ENCODE assay signal across 23 mouse cellular contexts in the genomic region with DNA sequence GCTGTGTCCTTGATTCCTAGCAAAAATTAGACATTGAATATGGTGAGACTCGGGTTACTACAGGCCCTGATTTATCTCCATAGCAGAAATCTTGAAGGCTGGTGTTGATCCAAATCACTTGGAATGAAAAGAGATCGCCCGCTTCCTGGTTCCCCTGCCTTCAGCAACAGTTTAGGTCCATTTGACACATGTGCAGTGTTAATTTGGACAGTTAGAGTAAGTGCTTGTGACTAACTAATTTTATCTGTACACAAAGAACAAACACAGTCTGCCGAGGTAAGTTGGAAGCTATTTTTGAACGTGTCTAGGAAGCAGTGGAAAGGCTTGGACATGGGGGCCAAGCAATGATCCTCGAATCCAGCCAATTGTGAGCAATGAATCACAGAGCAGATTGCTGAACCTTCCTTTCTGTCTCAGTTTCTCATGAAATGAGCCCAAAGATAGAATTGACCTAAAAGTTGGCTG.
DNase-seq lines count a peak whose midpoint lies in the region; ATAC-seq and TF ChIP-seq lines count a peak whose summit lies in the region.
"Had no signal": no experiment of that assay in that cellular context is flagged by ENCODE, and none has a peak within 500 bp of the region (broad histone marks: within the 10 kb centered on the region; RNA-seq: fewer than 3 reads in every experiment).

No protein-coding gene starts in this region.

- no peaks in the 10 kb centered on the region for H3K27me3 ChIP-seq in heart, embryonic 10.5 days (ENCODE audit: insufficient read depth, poor library complexity, severe bottlenecking)
- H3K27me3 ChIP-seq in liver, postnatal 0 days (ENCODE audit: insufficient read depth, low read length) = no peaks in the 10 kb centered on the region
- no peaks in the 10 kb centered on the region for H3K27me3 ChIP-seq in liver, embryonic 12.5 days (replicated peaks)
- H3K27me3 ChIP-seq in heart, postnatal 0 days (ENCODE audit: control insufficient read depth, insufficient read depth, low read length) = no peaks in the 10 kb centered on the region
- H3K27me3 ChIP-seq: forebrain, embryonic 15.5 days; limb, embryonic 13.5 days; midbrain, embryonic 13.5 days; neural tube, embryonic 13.5 days had no signal

- no peak overlapping the region for H3K4me3 ChIP-seq in heart, embryonic 10.5 days
- no peak overlapping the region for H3K4me3 ChIP-seq in liver, postnatal 0 days (ENCODE audit: low read depth, low read length)
- no peak overlapping the region for H3K4me3 ChIP-seq in liver, embryonic 12.5 days
- H3K4me3 ChIP-seq in heart, postnatal 0 days (ENCODE audit: low read depth, low read length) = no peak overlapping the region
- H3K4me3 ChIP-seq: forebrain, embryonic 15.5 days; hindbrain, embryonic 10.5 days; limb, embryonic 13.5 days; midbrain, embryonic 13.5 days; neural tube, embryonic 13.5 days had no signal

- DNase-seq in heart, adult 11 months = peak; percentile 90
- DNase-seq in heart, embryonic 10.5 days (ENCODE audit: low spot score) = no peak
- DNase-seq in kidney, adult 18-20 months = peak; percentile 23
- DNase-seq in kidney, postnatal 25 days = no peak
- DNase-seq in liver, postnatal 0 days = no peak
- peak; percentile 60 for DNase-seq in heart, postnatal 0 days (ENCODE audit: low spot score)
- DNase-seq: adrenal gland, postnatal 14 days; cerebellum, adult 9-11 months; gastrocnemius, postnatal 25 days; layer of hippocampus, postnatal 36 days; lung, postnatal 10 days; right cerebral cortex, adult 18-20 months; thymus, postnatal 25 days had no signal

- H3K9me3 ChIP-seq in heart, embryonic 10.5 days = no peaks in the 10 kb centered on the region
- no peaks in the 10 kb centered on the region for H3K9me3 ChIP-seq in liver, postnatal 0 days (ENCODE audit: low read length)
- H3K9me3 ChIP-seq in liver, embryonic 12.5 days (replicated peaks) = no peaks in the 10 kb centered on the region
- no peaks in the 10 kb centered on the region for H3K9me3 ChIP-seq in heart, postnatal 0 days (replicated peaks; ENCODE audit: control insufficient read depth, low read length)
- H3K9me3 ChIP-seq: forebrain, embryonic 15.5 days; hindbrain, embryonic 10.5 days; limb, embryonic 13.5 days; midbrain, embryonic 13.5 days; neural tube, embryonic 13.5 days had no signal

- peaks cover 39% of the 10 kb centered on the region for H3K4me1 ChIP-seq in heart, embryonic 10.5 days
- peaks cover 18% of the 10 kb centered on the region for H3K4me1 ChIP-seq in liver, postnatal 0 days (ENCODE audit: insufficient read depth)
- no peaks in the 10 kb centered on the region for H3K4me1 ChIP-seq in liver, embryonic 12.5 days
- H3K4me1 ChIP-seq in heart, postnatal 0 days (ENCODE audit: control insufficient read depth, insufficient read depth) = peaks cover 35% of the 10 kb centered on the region

- no peak overlapping the region for H3K4me2 ChIP-seq in liver, postnatal 0 days (ENCODE audit: low read depth, low read length)
- H3K4me2 ChIP-seq in liver, embryonic 12.5 days = no peak overlapping the region
- H3K4me2 ChIP-seq in heart, postnatal 0 days (ENCODE audit: low read depth, low read length) = no peak overlapping the region
- H3K4me2 ChIP-seq: forebrain, embryonic 15.5 days; limb, embryonic 13.5 days; midbrain, embryonic 13.5 days; neural tube, embryonic 13.5 days had no signal

- 64% methylated on average over 6 of the region's 6 CpGs for WGBS in heart, embryonic 10.5 days
- 64% methylated on average over 6 of the region's 6 CpGs for WGBS in liver, postnatal 0 days (ENCODE audit: insufficient replicate concordance)
- 67% methylated on average over 6 of the region's 6 CpGs for WGBS in liver, embryonic 12.5 days (ENCODE audit: insufficient replicate concordance)
- WGBS in heart, postnatal 0 days = 27% methylated on average over 6 of the region's 6 CpGs

- TF ChIP-seq CTCF in liver, postnatal 0 days (IDR thresholded peaks at IDR 0.05; ENCODE audit: low read depth) = no peak
- TF ChIP-seq CTCF in heart, postnatal 0 days (IDR thresholded peaks at IDR 0.05; ENCODE audit: low read depth) = no peak

- H3K36me3 ChIP-seq in heart, embryonic 10.5 days = no peaks in the 10 kb centered on the region
- no peaks in the 10 kb centered on the region for H3K36me3 ChIP-seq in liver, postnatal 0 days (replicated peaks; ENCODE audit: insufficient read depth, low read length)
- no peaks in the 10 kb centered on the region for H3K36me3 ChIP-seq in liver, embryonic 12.5 days
- no peaks in the 10 kb centered on the region for H3K36me3 ChIP-seq in heart, postnatal 0 days (replicated peaks; ENCODE audit: control insufficient read depth, insufficient read depth, low read length)
- H3K36me3 ChIP-seq: forebrain, embryonic 15.5 days; G1E; hindbrain, embryonic 10.5 days; limb, embryonic 13.5 days; midbrain, embryonic 13.5 days; neural tube, embryonic 13.5 days had no signal

- H3K27ac ChIP-seq in heart, embryonic 10.5 days = no peak overlapping the region
- 0 out of 2 replicates have a peak overlapping the region, but pooled peaks have one; percentile 35 for H3K27ac ChIP-seq in liver, postnatal 0 days (ENCODE audit: low read depth)
- H3K27ac ChIP-seq in liver, embryonic 12.5 days = no peak overlapping the region
- peak overlapping the region; percentile 78 for H3K27ac ChIP-seq in heart, postnatal 0 days (ENCODE audit: low read depth)
- H3K27ac ChIP-seq: forebrain, embryonic 15.5 days; hindbrain, embryonic 10.5 days; limb, embryonic 13.5 days; liver, embryonic 14.5 days; midbrain, embryonic 13.5 days; neural tube, embryonic 13.5 days had no signal

- no peak for TF ChIP-seq EP300 in liver, postnatal 0 days (IDR thresholded peaks at IDR 0.05; ENCODE audit: low read depth)
- no peak for TF ChIP-seq EP300 in heart, postnatal 0 days (IDR thresholded peaks at IDR 0.05; ENCODE audit: low read depth)

- ATAC-seq in liver, postnatal 0 days = no peak
- ATAC-seq in liver, embryonic 12.5 days = no peak
- 0 out of 2 replicates have a peak, but pooled peaks have one; percentile 43 for ATAC-seq in heart, postnatal 0 days (ENCODE audit: insufficient read depth, low read depth)
- ATAC-seq: activated CD4-positive, CD25-positive, alpha-beta regulatory T cell, adult 4 months; CD4-positive, CD25-positive, alpha-beta regulatory T cell, adult 4 months; forebrain, embryonic 15.5 days; midbrain, embryonic 13.5 days had no signal

- no peak overlapping the region for H3K9ac ChIP-seq in liver, postnatal 0 days (replicated peaks)
- H3K9ac ChIP-seq in liver, embryonic 12.5 days = no peak overlapping the region
- H3K9ac ChIP-seq in heart, postnatal 0 days (replicated peaks; ENCODE audit: low read depth, low read length) = no peak overlapping the region
- H3K9ac ChIP-seq: forebrain, embryonic 15.5 days; limb, embryonic 13.5 days; liver, embryonic 14.5 days; midbrain, embryonic 13.5 days; neural tube, embryonic 13.5 days had no signal

Comparison
In these comparisons a context has a peak if more than half of its experiments do, and no peak if none do; other contexts are left out.
1. DNase-seq: peak in heart, adult 11 months (single experiment), kidney, adult 18-20 months (single experiment) and heart, postnatal 0 days (single experiment); none in heart, embryonic 10.5 days (single experiment), kidney, postnatal 25 days (0 of 2) and liver, postnatal 0 days (single experiment).
2. H3K27ac ChIP-seq: peak in liver, postnatal 0 days (single experiment) and heart, postnatal 0 days (single experiment); none in heart, embryonic 10.5 days (single experiment) and liver, embryonic 12.5 days (single experiment).